Mouse (Mus musculus) spleen, adult 2 months (tissue): ENCODE measurements around the gene Fbxo33. TPM values are rescaled to one million over a fixed set of nuclear protein-coding genes. Genes with fewer than 3 reads are reported as not detected.

Experiments used
- DNase-seq, 2 experiments: peaks; one replicate each; pipeline versions ENCODE4 v3.0.0 to v3.0.0-alpha.2; 2012 to 2021; ENCODE audit warnings: low spot score in 2 of 2, low read depth in 1 of 2
- H3K27ac ChIP-seq: fragments of 200-500 bp; 2 replicates; pipeline ENCODE4 v1.5.1; 2012; ENCODE audit warnings: low read length, inconsistent platforms; ENCODE audit not compliant: insufficient read depth
- H3K27me3 ChIP-seq: fragments of 200-500 bp; 2 replicates; pipeline ENCODE4 v1.6.1; 2012; ENCODE audit warnings: mild to moderate bottlenecking, moderate library complexity, low read length, inconsistent platforms; ENCODE audit not compliant: control insufficient read depth, insufficient read depth
- H3K36me3 ChIP-seq: fragments of 200-500 bp; 2 replicates; pipeline ENCODE4 v1.6.1; 2012; ENCODE audit warnings: mild to moderate bottlenecking, low read length, inconsistent platforms; ENCODE audit not compliant: control insufficient read depth, insufficient read depth
- H3K4me1 ChIP-seq: fragments of 200-500 bp; 2 replicates; pipeline ENCODE4 v1.6.1; 2011; ENCODE audit warnings: inconsistent platforms; ENCODE audit not compliant: control insufficient read depth, insufficient read depth, insufficient read length
- H3K4me3 ChIP-seq: fragments of 200-500 bp; 2 replicates; pipeline ENCODE4 v1.5.1; 2011; ENCODE audit warnings: mild to moderate bottlenecking, inconsistent platforms; ENCODE audit not compliant: insufficient read depth, insufficient read length; ENCODE audit errors: extremely low read depth
- CTCF ChIP-seq: fragments of 200-500 bp; IDR thresholded peaks from 2 replicates; pipeline ENCODE4 v1.5.1; 2011; ENCODE audit warnings: mild to moderate bottlenecking, inconsistent platforms; ENCODE audit not compliant: insufficient read depth, insufficient read length, insufficient replicate concordance; ENCODE audit errors: extremely low read depth
- POLR2A ChIP-seq: fragments of 200-500 bp; IDR thresholded peaks from 2 replicates; pipeline ENCODE4 v1.6.1; 2011; ENCODE audit warnings: low read depth, low read length, inconsistent platforms
- WGBS: fragments of 180-500 bp; shearing (Covaris S2); methylation state at CpG from one replicate; pipeline ENCODE4 v1.1.7; 2018; 5-methylcytosine and 5-hydroxymethylcytosine counted together
- polyA plus RNA-seq: library from polyadenylated mRNA; depleted of rRNA; stranded (reverse); fragments of >200 nt; gene quantifications from 2 replicates; pipeline ENCODE4 v1.2.3, GENCODE M21; 2012; rRNA removed

Fbxo33 gene
- polyA plus RNA-seq, 1 experiment = 6.5 TPM

- peaks cover 25% of the 10 kb centered on the region for H3K36me3 ChIP-seq
- TF ChIP-seq CTCF = no peak
- TF ChIP-seq POLR2A = no peak
- peak in 1 of 2 experiments; percentile 7 for DNase-seq
- WGBS = 80% methylated on average over 4 of the region's 4 CpGs
- H3K27ac ChIP-seq = no peak overlapping the region
- H3K4me1 ChIP-seq = no peaks in the 10 kb centered on the region
- no peaks in the 10 kb centered on the region for H3K27me3 ChIP-seq
- no peak overlapping the region for H3K4me3 ChIP-seq
Observed at GRCm38 (mm10) chr12:59169935-59170334, 49.6 kb downstream of the Fbxo33 start.

GRCm38 (mm10) chr12:59166557-59166956 is 53.0 kb downstream of the Fbxo33 start:
- TF ChIP-seq CTCF (no peak), POLR2A (no peak)
- 93% methylated on average over 4 of the region's 4 CpGs for WGBS
- Histone ChIP-seq H3K27me3 (no peaks in the 10 kb centered on the region), H3K27ac (no peak overlapping the region), H3K4me1 (peaks cover 2% of the 10 kb centered on the region; the same call in 1 of the 2 replicates), H3K4me3 (no peak overlapping the region), H3K36me3 (peaks cover 30% of the 10 kb centered on the region)
- DNase-seq = no peak

- H3K36me3 ChIP-seq = peaks cover 32% of the 10 kb centered on the region
- peaks cover 2% of the 10 kb centered on the region; the same call in 1 of the 2 replicates for H3K4me1 ChIP-seq
- no peak overlapping the region for H3K27ac ChIP-seq
- H3K4me3 ChIP-seq = no peak overlapping the region
- no peak for TF ChIP-seq POLR2A
- no peak for TF ChIP-seq CTCF
- WGBS = 81% methylated on average over 6 of the region's 6 CpGs
- no peaks in the 10 kb centered on the region for H3K27me3 ChIP-seq
- DNase-seq = no peak
Observed at GRCm38 (mm10) chr12:59164522-59164921, 55.0 kb downstream of the Fbxo33 start.

DNA sequence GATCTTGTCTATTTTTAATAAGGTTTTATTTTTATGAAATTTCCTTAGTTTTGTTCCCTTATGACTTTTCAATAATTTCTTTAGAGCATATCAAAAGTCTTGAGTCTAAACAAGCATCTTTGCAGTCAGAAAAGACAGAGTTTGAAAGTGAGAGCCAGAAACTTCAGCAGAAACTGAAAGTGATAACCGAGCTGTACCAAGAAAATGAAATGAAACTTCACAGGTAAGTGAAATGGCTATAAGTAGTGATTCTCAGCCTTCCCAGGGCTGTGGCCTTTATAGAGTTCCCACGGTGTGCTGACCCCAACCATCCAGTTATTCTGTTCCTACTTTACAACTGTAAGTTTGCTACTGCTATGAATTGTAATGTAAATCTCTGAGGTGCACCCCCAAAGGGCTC is 56.7 kb downstream of the Fbxo33 start:
- H3K4me3 ChIP-seq = no peak overlapping the region
- TF ChIP-seq POLR2A = no peak
- TF ChIP-seq CTCF = no peak
- no peak overlapping the region for H3K27ac ChIP-seq
- whole genome bisulfite sequencing = 44% methylated on average over 2 of the region's 2 CpGs
- H3K4me1 ChIP-seq = peaks cover 2% of the 10 kb centered on the region; the same call in 1 of the 2 replicates
- DNase-seq = no peak
- no peaks in the 10 kb centered on the region for H3K27me3 ChIP-seq
- H3K36me3 ChIP-seq = peaks cover 39% of the 10 kb centered on the region

DNA sequence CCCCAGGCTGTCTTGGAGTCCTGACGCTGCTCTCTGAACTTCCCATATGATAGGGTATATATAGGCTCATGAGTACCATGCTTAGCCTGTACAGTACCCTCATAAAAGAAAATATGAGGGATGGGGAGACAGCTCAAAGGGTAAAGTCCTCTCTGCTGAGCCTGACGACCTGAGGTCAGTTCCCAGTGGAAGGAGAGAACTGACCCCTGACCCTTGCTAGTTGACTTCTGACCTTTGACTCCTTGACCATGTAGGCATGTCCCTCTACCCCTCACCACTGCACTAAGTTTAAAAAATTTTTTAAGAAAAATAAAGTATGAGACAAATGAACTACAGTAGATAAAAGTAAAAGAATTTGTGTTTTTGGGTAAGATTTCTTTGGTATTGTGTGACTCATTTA is 58.4 kb downstream of the Fbxo33 start:
- WGBS = 86% methylated on average over 2 of the region's 2 CpGs
- no peaks in the 10 kb centered on the region for H3K27me3 ChIP-seq
- H3K4me3 ChIP-seq = no peak overlapping the region
- H3K27ac ChIP-seq = no peak overlapping the region
- TF ChIP-seq POLR2A (no peak), CTCF (no peak)
- H3K36me3 ChIP-seq = peaks cover 45% of the 10 kb centered on the region
- peaks cover 2% of the 10 kb centered on the region; the same call in 1 of the 2 replicates for H3K4me1 ChIP-seq
- DNase-seq = no peak

Other genes with a start within 250 kb of the Fbxo33 start
- 3.9 and 4.5 TPM in 2 replicates for gene Sec23a, start 207.7 kb downstream of the Fbxo33 start, polyA plus RNA-seq
- gene Gemin2, start 206.3 kb downstream of the Fbxo33 start, polyA plus RNA-seq = 2.5 and 3.0 TPM in 2 replicates
- gene Trappc6b, start 158.3 kb downstream of the Fbxo33 start, polyA plus RNA-seq = 62.8 and 68.8 TPM in 2 replicates
- 15.4 and 16.2 TPM in 2 replicates for gene Pnn, start 152.8 kb downstream of the Fbxo33 start, polyA plus RNA-seq
- gene Mia2, start 123.9 kb downstream of the Fbxo33 start, polyA plus RNA-seq = 16.5 and 18.9 TPM in 2 replicates